9 mouse cellular contexts compared by ENCODE assay signal in the genomic region with DNA sequence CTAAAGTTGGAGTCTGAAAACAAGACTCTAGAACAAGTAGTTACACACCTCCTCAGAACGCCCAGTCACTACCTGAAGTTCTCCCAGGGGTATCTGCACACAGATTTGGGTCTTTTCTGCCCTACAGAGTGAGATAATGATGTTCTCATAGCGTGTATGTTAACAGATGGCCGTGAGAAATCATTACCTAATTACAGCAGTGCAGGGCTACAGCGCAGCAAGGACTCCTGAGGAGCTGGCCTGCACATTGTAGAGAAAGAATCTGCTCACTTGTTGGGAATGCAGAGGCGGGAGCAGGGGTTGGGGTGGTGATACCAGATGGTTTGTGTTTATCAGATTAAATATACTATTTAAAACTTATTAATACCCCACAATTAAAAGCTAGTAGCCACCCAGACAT. TPM values are rescaled to one million over a fixed set of nuclear protein-coding genes. Genes with fewer than 3 reads are reported as not detected.
DNase-seq lines count a peak whose midpoint lies in the region; ATAC-seq and TF ChIP-seq lines count a peak whose summit lies in the region.
"Had no signal": no experiment of that assay in that cellular context is flagged by ENCODE, and none has a peak within 500 bp of the region (broad histone marks: within the 10 kb centered on the region; RNA-seq: fewer than 3 reads in every experiment).

No protein-coding gene starts in this region.

- H3K27me3 ChIP-seq in embryonic facial prominence, embryonic 11.5 days (ENCODE audit: control insufficient read depth, insufficient read depth, low read length), result no peaks in the 10 kb centered on the region
- H3K27me3 ChIP-seq in embryonic facial prominence, embryonic 10.5 days (replicated peaks; ENCODE audit: low read depth, poor library complexity, severe bottlenecking), result no peaks in the 10 kb centered on the region
- no peaks in the 10 kb centered on the region for H3K27me3 ChIP-seq in heart, embryonic 14.5 days (ENCODE audit: control insufficient read depth, insufficient read depth, low read length)

- WGBS in embryonic facial prominence, embryonic 11.5 days, result 51% methylated on average over 5 of the region's 5 CpGs
- 75% methylated on average over 5 of the region's 5 CpGs for WGBS in embryonic facial prominence, embryonic 10.5 days
- WGBS in heart, embryonic 14.5 days, result 56% methylated on average over 5 of the region's 5 CpGs

- no peak overlapping the region for H3K4me2 ChIP-seq in embryonic facial prominence, embryonic 11.5 days (ENCODE audit: low read depth, low read length)
- H3K4me2 ChIP-seq in heart, embryonic 14.5 days (ENCODE audit: low read length), result no peak overlapping the region

- DNase-seq in embryonic facial prominence, embryonic 11.5 days (ENCODE audit: low spot score), result peak; percentile 28
- no peak for DNase-seq in embryonic facial prominence, embryonic 10.5 days (ENCODE audit: low spot score)
- DNase-seq in left cerebral cortex, adult 2 months (ENCODE audit: extremely low spot score in 1 of 2, low spot score in 2 of 2), result no peak
- no peak for DNase-seq in left cerebral cortex, adult 9 months (ENCODE audit: low spot score in 2 of 2)
- DNase-seq in retina, embryonic 14.5 days (ENCODE audit: low spot score), result peak; percentile 25
- DNase-seq in B cell, adult 2 months, result no peak
- DNase-seq in kidney, postnatal 36 days, result no peak

- no peaks in the 10 kb centered on the region for H3K4me1 ChIP-seq in embryonic facial prominence, embryonic 11.5 days (ENCODE audit: control insufficient read depth, insufficient read depth, low read length)
- peaks cover 4% of the 10 kb centered on the region; the same call in 1 of the 2 replicates for H3K4me1 ChIP-seq in embryonic facial prominence, embryonic 10.5 days
- H3K4me1 ChIP-seq in heart, embryonic 14.5 days (ENCODE audit: control insufficient read depth in 2 of 2, insufficient read depth in 2 of 2, low read length in 2 of 2), result peaks cover 4 to 11% of the 10 kb centered on the region in 2 experiments; a peak in 2 of 4 replicates

- TF ChIP-seq CTCF in left cerebral cortex, adult 2 months (IDR thresholded peaks at IDR 0.05), result no peak

- no peaks in the 10 kb centered on the region for H3K9me3 ChIP-seq in embryonic facial prominence, embryonic 11.5 days (replicated peaks; ENCODE audit: control insufficient read depth, low read length)
- H3K9me3 ChIP-seq in embryonic facial prominence, embryonic 10.5 days, result no peaks in the 10 kb centered on the region
- no peaks in the 10 kb centered on the region for H3K9me3 ChIP-seq in heart, embryonic 14.5 days (ENCODE audit: control insufficient read depth, low read length)
- H3K9me3 ChIP-seq: hindbrain, embryonic 10.5 days had no signal

- H3K4me3 ChIP-seq in embryonic facial prominence, embryonic 11.5 days (ENCODE audit: low read depth, low read length), result no peak overlapping the region
- H3K4me3 ChIP-seq in embryonic facial prominence, embryonic 10.5 days, result no peak overlapping the region
- H3K4me3 ChIP-seq in left cerebral cortex, adult 2 months, result no peak overlapping the region
- H3K4me3 ChIP-seq in heart, embryonic 14.5 days (ENCODE audit: control insufficient read depth in 1 of 2, insufficient read depth in 1 of 2, low read depth in 1 of 2, low read length in 2 of 2), result no peak overlapping the region
- H3K4me3 ChIP-seq: hindbrain, embryonic 10.5 days had no signal

- intact Hi-C loops in left cerebral cortex, adult 2 months (cut with DNase I), result no loop called here

- no peak for ATAC-seq in embryonic facial prominence, embryonic 11.5 days (replicated peaks; ENCODE audit: insufficient number of reproducible peaks, low FRiP score, low TSS enrichment, low read depth)
- no peak for ATAC-seq in heart, embryonic 14.5 days (ENCODE audit: insufficient number of reproducible peaks, insufficient read depth, low FRiP score, low read depth)

- no peak overlapping the region for H3K9ac ChIP-seq in embryonic facial prominence, embryonic 11.5 days (replicated peaks; ENCODE audit: low read length)
- H3K9ac ChIP-seq in heart, embryonic 14.5 days (ENCODE audit: low read length), result 0 out of 2 replicates have a peak overlapping the region, but pooled peaks have one; percentile 7

- no peak overlapping the region for H3K27ac ChIP-seq in embryonic facial prominence, embryonic 11.5 days (replicated peaks; ENCODE audit: low read depth, low read length)
- H3K27ac ChIP-seq in embryonic facial prominence, embryonic 10.5 days (replicated peaks), result no peak overlapping the region
- H3K27ac ChIP-seq in left cerebral cortex, adult 2 months, result peak overlapping the region; percentile 68
- peak overlapping the region; percentile 68 to 79 for H3K27ac ChIP-seq in heart, embryonic 14.5 days (replicated peaks in 1 of 2; ENCODE audit: control insufficient read depth in 1 of 2, insufficient read depth in 1 of 2, low read depth in 2 of 2, low read length in 2 of 2)
- H3K27ac ChIP-seq: hindbrain, embryonic 10.5 days had no signal

- no peaks in the 10 kb centered on the region for H3K36me3 ChIP-seq in embryonic facial prominence, embryonic 11.5 days (replicated peaks; ENCODE audit: control insufficient read depth, insufficient read depth, low read depth, low read length)
- no peaks in the 10 kb centered on the region for H3K36me3 ChIP-seq in embryonic facial prominence, embryonic 10.5 days (replicated peaks)
- H3K36me3 ChIP-seq in heart, embryonic 14.5 days (ENCODE audit: control insufficient read depth, insufficient read depth, low read length), result no peaks in the 10 kb centered on the region
- H3K36me3 ChIP-seq: hindbrain, embryonic 10.5 days had no signal

RNA-seq across cellular contexts. Expression of gene Tes3-ps, which starts 12.6 kb away (rescaled TPM):
- polyA plus RNA-seq in embryonic facial prominence, embryonic 11.5 days (2014; fragmentation: Nextera tagmentation; extraction: Ambion mirVana), result 0.60 and 0.70 TPM in 2 replicates
- 1.4 and 1.9 TPM in 2 replicates for polyA plus RNA-seq in embryonic facial prominence, embryonic 10.5 days (2016; fragmentation: Nextera tagmentation; extraction: Ambion mirVana)
- total RNA-seq in left cerebral cortex, adult 2 months (2021), result 1 to 10 TPM; 1.5 to 2.1 TPM
- polyA plus RNA-seq in heart, embryonic 14.5 days (2014; fragmentation: Nextera tagmentation; extraction: Ambion mirVana), result 0.54 and 0.73 TPM in 2 replicates

RNA-seq across cellular contexts. Expression of gene Ecm2, which starts 24.1 kb away (rescaled TPM):
- polyA plus RNA-seq in embryonic facial prominence, embryonic 11.5 days (2014; fragmentation: Nextera tagmentation; extraction: Ambion mirVana), result 0.13 and 0.39 TPM in 2 replicates
- 0.40 and 0.47 TPM in 2 replicates for polyA plus RNA-seq in embryonic facial prominence, embryonic 10.5 days (2016; fragmentation: Nextera tagmentation; extraction: Ambion mirVana)
- total RNA-seq in left cerebral cortex, adult 2 months (2021), result 1 to 10 TPM; 2.2 to 2.4 TPM
- 3.7 and 5.6 TPM in 2 replicates for polyA plus RNA-seq in heart, embryonic 14.5 days (2014; fragmentation: Nextera tagmentation; extraction: Ambion mirVana)

RNA-seq across cellular contexts. Expression of gene Ippk, which starts 59.5 kb away (rescaled TPM):
- 13.5 and 14.9 TPM in 2 replicates for polyA plus RNA-seq in embryonic facial prominence, embryonic 11.5 days (2014; fragmentation: Nextera tagmentation; extraction: Ambion mirVana)
- polyA plus RNA-seq in embryonic facial prominence, embryonic 10.5 days (2016; fragmentation: Nextera tagmentation; extraction: Ambion mirVana), result 18.3 and 20.4 TPM in 2 replicates
- total RNA-seq in left cerebral cortex, adult 2 months (2021), result 10 to 100 TPM; 17.7 to 18.0 TPM
- polyA plus RNA-seq in heart, embryonic 14.5 days (2014; fragmentation: Nextera tagmentation; extraction: Ambion mirVana), result 10.8 and 11.2 TPM in 2 replicates

Comparison
In these comparisons a context has a peak if more than half of its experiments do, and no peak if none do; other contexts are left out.
1. DNase-seq: peak in embryonic facial prominence, embryonic 11.5 days (single experiment) and retina, embryonic 14.5 days (single experiment); none in embryonic facial prominence, embryonic 10.5 days (single experiment), left cerebral cortex, adult 2 months (0 of 2), left cerebral cortex, adult 9 months (0 of 2), B cell, adult 2 months (0 of 2) and kidney, postnatal 36 days (0 of 2).
2. H3K27ac ChIP-seq: peak in left cerebral cortex, adult 2 months (single experiment) and heart, embryonic 14.5 days (2 of 2); none in embryonic facial prominence, embryonic 11.5 days (single experiment) and embryonic facial prominence, embryonic 10.5 days (single experiment).